Mouse (Mus musculus): ENCODE data around the gene Ttll2.
"Not testable (repeated sequence)": the region's sequence is repeated elsewhere in the genome, so short reads cannot be mapped to it uniquely, and the experiment has no call there.

GRCm38 (mm10) chr17:7366676-7367374 is 14.3 kb upstream of the Ttll2 start:
- TF ChIP-seq POLR2A (IDR thresholded peaks at IDR 0.05; ENCODE audit: low read depth, low read length); MAX (IDR thresholded peaks at IDR 0.05; ENCODE audit: low read length); CTCF (conservative IDR thresholded peaks at IDR 0.05 in 1 of 2, IDR thresholded peaks at IDR 0.05 in 1 of 2; ENCODE audit: low read depth in 2 of 2, low read length in 2 of 2); EP300 (IDR thresholded peaks at IDR 0.05; ENCODE audit: low read length); E2F4 (IDR thresholded peaks at IDR 0.05; ENCODE audit: insufficient replicate concordance, low read depth, low read length); HCFC1 (IDR thresholded peaks at IDR 0.05; ENCODE audit: low read depth, low read length); USF1 (IDR thresholded peaks at IDR 0.05; ENCODE audit: low read depth, low read length); RCOR1 (conservative IDR thresholded peaks at IDR 0.05; ENCODE audit: low read depth, low read length): not testable (repeated sequence)
